ENCODE assay signal across 17 mouse cellular contexts in genomic region chr13:5657556-5657955, GRCm38 (mm10).
"Had no signal": no experiment of that assay in that cellular context is flagged by ENCODE, and none has a peak within 500 bp of the region (broad histone marks: within the 10 kb centered on the region; RNA-seq: fewer than 3 reads in every experiment).

No protein-coding gene starts in this region.

- H3K9me3 ChIP-seq: limb, embryonic 13.5 days; midbrain, embryonic 10.5 days; neural tube, embryonic 15.5 days had no signal

- H3K4me2 ChIP-seq: limb, embryonic 13.5 days; neural tube, embryonic 15.5 days had no signal

- H3K4me1 ChIP-seq: limb, embryonic 13.5 days; midbrain, embryonic 10.5 days; neural tube, embryonic 15.5 days had no signal

- H3K36me3 ChIP-seq: limb, embryonic 13.5 days; midbrain, embryonic 10.5 days; neural tube, embryonic 15.5 days had no signal

- DNase-seq: kidney, adult 11 months; kidney, adult 9 months; kidney, postnatal 36 days; layer of hippocampus, adult 9-11 months; layer of hippocampus, postnatal 36 days; left cerebral cortex, postnatal 4 days; lung, adult 18-20 months; midbrain, embryonic 14.5 days; right cerebral cortex, postnatal 25 days; thymus, postnatal 4 days had no signal

- H3K27me3 ChIP-seq: limb, embryonic 13.5 days; neural tube, embryonic 15.5 days had no signal

- H3K4me3 ChIP-seq: limb, embryonic 13.5 days; midbrain, embryonic 10.5 days; myocyte; neural tube, embryonic 15.5 days had no signal

- H3K9ac ChIP-seq: limb, embryonic 13.5 days; liver, embryonic 14.5 days; neural tube, embryonic 15.5 days had no signal

- H3K27ac ChIP-seq: kidney, postnatal 0 days; limb, embryonic 13.5 days; liver, embryonic 14.5 days; midbrain, embryonic 10.5 days; neural tube, embryonic 15.5 days; stomach, postnatal 0 days had no signal
